Mouse (Mus musculus) bone marrow macrophage, adult 2 months (primary cell): ENCODE results near the gene Nf1. TPM values are rescaled to one million over a fixed set of nuclear protein-coding genes. Genes with fewer than 3 reads are reported as not detected.
A peak's percentile ranks its signal among the peaks of the same experiment; 100 is the strongest.

ENCODE experiments used
- H3K27ac ChIP-seq: 2 replicates; pipeline ENCODE4 v1.5.1; 2012; ENCODE audit warnings: low read depth, low read length; ENCODE audit not compliant: insufficient read depth
- H3K4me1 ChIP-seq: 2 replicates; pipeline ENCODE4 v1.6.1; 2012; ENCODE audit warnings: low read length; ENCODE audit not compliant: control insufficient read depth, insufficient read depth
- H3K4me3 ChIP-seq: 2 replicates; pipeline ENCODE4 v1.5.1; 2012; ENCODE audit warnings: mild to moderate bottlenecking, low read length, moderate library complexity; ENCODE audit not compliant: insufficient read depth
- CTCF ChIP-seq: IDR thresholded peaks from 2 replicates; pipeline ENCODE4 v1.5.1; 2012; ENCODE audit warnings: low read depth, mild to moderate bottlenecking, low read length, moderate library complexity
- POLR2A ChIP-seq: IDR thresholded peaks from 2 replicates; pipeline ENCODE4 v1.6.1; 2012; ENCODE audit warnings: mild to moderate bottlenecking, low read depth, low read length, borderline replicate concordance
- polyA plus RNA-seq: library from polyadenylated mRNA; stranded (reverse); fragments of >200 nt; gene quantifications from 2 replicates; pipeline ENCODE4 v1.2.4, GENCODE M21; 2012; ENCODE audit not compliant: missing spikeins, insufficient read depth, insufficient read length

The Nf1 gene
- polyA plus RNA-seq, 1 experiment: 19.7 TPM

- Histone ChIP-seq H3K4me3 (no peak overlapping the region), H3K27ac (no peak overlapping the region), H3K4me1 (no peaks in the 10 kb centered on the region)
- no peak for TF ChIP-seq POLR2A
- TF ChIP-seq CTCF: no peak
Measured at GRCm38 (mm10) chr11:79373031-79373430, 33.5 kb downstream of the Nf1 start.

- Histone ChIP-seq H3K4me1 (no peaks in the 10 kb centered on the region), H3K27ac (no peak overlapping the region), H3K4me3 (no peak overlapping the region)
- peak; percentile 73; the same call in 1 of the 2 replicates for TF ChIP-seq CTCF
- no peak for TF ChIP-seq POLR2A
Measured at GRCm38 (mm10) chr11:79398336-79398735, 58.8 kb downstream of the Nf1 start.

GRCm38 (mm10) chr11:79403625-79404319 lies 64.3 kb downstream of the Nf1 start:
- no peak overlapping the region for H3K27ac ChIP-seq

GRCm38 (mm10) chr11:79413761-79414513 lies 74.4 kb downstream of the Nf1 start:
- Histone ChIP-seq H3K27ac (no peak overlapping the region), H3K4me1 (no peaks in the 10 kb centered on the region), H3K4me3 (no peak overlapping the region)
- TF ChIP-seq CTCF (no peak), POLR2A (no peak)

More at GRCm38 (mm10) chr11:79403625-79404319, 64.3 kb downstream of the Nf1 start:
- no peak for TF ChIP-seq CTCF
- no peak for TF ChIP-seq POLR2A
- Histone ChIP-seq H3K4me1 (no peaks in the 10 kb centered on the region), H3K4me3 (no peak overlapping the region)

GRCm38 (mm10) chr11:79422496-79422895 lies 83.0 kb downstream of the Nf1 start:
- no peak overlapping the region for H3K4me3 ChIP-seq
- TF ChIP-seq POLR2A (no peak), CTCF (no peak)
- no peaks in the 10 kb centered on the region for H3K4me1 ChIP-seq
- H3K27ac ChIP-seq: no peak overlapping the region

- Histone ChIP-seq H3K4me1 (peaks cover 2% of the 10 kb centered on the region), H3K4me3 (no peak overlapping the region), H3K27ac (no peak overlapping the region)
- no peak for TF ChIP-seq CTCF
Measured at GRCm38 (mm10) chr11:79426571-79426970, 87.1 kb downstream of the Nf1 start.

- H3K4me3 ChIP-seq: no peak overlapping the region
- no peak overlapping the region for H3K27ac ChIP-seq
- no peak for TF ChIP-seq CTCF
- TF ChIP-seq POLR2A: no peak
Measured at GRCm38 (mm10) chr11:79427638-79428037, 88.1 kb downstream of the Nf1 start.

GRCm38 (mm10) chr11:79435252-79435651 lies 95.8 kb downstream of the Nf1 start:
- no peak for TF ChIP-seq CTCF
- TF ChIP-seq POLR2A: no peak
- no peaks in the 10 kb centered on the region for H3K4me1 ChIP-seq
- no peak overlapping the region for H3K27ac ChIP-seq

More at GRCm38 (mm10) chr11:79427638-79428037, 88.1 kb downstream of the Nf1 start:
- peaks cover 2% of the 10 kb centered on the region for H3K4me1 ChIP-seq

GRCm38 (mm10) chr11:79448361-79448760 lies 108.9 kb downstream of the Nf1 start:
- H3K4me3 ChIP-seq: no peak overlapping the region

More at GRCm38 (mm10) chr11:79435252-79435651, 95.8 kb downstream of the Nf1 start:
- H3K4me3 ChIP-seq: no peak overlapping the region

GRCm38 (mm10) chr11:79452966-79453365 lies 113.5 kb downstream of the Nf1 start:
- TF ChIP-seq POLR2A (no peak), CTCF (no peak)
- Histone ChIP-seq H3K27ac (no peak overlapping the region), H3K4me3 (no peak overlapping the region), H3K4me1 (peaks cover 9% of the 10 kb centered on the region)

More at GRCm38 (mm10) chr11:79448361-79448760, 108.9 kb downstream of the Nf1 start:
- peaks cover 9% of the 10 kb centered on the region for H3K4me1 ChIP-seq
- TF ChIP-seq CTCF: no peak
- TF ChIP-seq POLR2A: no peak
- no peak overlapping the region for H3K27ac ChIP-seq
